Mouse (Mus musculus) layer of hippocampus, adult 11-12 months (tissue): Measurements from ENCODE around the gene Lpin3.

ENCODE experiments used
- DNase-seq: peaks from one replicate; pipeline ENCODE4 v3.0.0; 2022; ENCODE audit warnings: low spot score

The Lpin3 gene

GRCm38 (mm10) chr2:160933890-160934289 lies 53.4 kb downstream of the Lpin3 start:
- DNase-seq = no peak

DNA sequence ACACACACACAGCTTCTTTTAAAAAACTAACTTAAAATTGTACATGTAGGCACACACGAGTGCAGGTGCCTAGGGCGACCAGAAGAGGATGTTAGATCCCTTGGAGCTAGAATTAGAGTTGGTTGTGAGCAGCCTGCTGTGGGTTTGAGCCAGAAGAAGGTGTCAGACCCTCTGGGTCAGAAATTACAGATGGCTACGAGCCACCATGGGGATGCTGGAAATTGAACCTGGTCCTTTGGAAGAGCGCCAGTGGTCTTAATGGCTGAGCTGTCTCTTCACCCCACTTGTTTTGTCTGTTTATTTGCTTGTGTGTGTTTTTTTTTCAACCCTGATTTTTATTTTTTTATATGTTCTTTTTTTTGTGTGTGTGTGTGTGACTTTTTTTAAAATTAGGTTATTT lies 54.0 kb downstream of the Lpin3 start:
- DNase-seq = no peak

DNA sequence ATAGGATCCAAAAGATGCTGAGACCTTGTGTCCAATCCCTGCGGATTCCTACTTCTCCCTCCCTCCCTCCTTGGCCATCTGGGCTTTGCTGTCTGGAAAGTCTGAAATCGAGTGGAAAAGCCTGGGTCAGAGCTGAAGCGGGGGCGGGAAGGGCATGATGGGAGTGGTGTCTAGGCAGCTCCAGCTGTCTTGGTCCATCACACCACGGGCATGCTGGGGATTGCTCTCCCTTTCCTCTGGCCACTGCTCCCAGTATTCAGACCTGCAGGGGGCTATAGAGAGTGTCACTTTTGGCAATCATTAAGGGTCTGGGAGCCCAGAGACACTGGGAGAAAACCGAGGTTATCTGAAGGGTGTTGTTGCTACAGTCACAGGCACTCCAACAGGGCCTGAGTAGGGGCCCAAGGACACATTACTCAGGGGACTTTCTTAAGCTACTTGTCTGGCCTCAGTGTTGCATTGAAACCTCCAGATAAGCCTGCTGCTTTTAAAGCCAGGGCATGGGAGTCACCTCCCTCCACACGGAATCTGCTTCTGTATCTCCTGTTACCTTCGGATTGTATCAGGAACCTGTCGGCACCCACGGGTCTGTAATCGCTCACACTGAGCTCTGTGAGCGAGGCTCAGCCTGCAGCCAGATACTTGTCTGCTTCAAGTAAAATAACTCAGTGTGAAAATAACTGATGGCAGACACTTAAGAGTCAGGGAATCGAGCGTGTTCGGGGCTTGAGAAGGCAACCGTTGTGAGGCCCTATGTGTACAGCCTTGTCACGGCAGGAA lies 60.6 kb downstream of the Lpin3 start:
- no peak for DNase-seq

GRCm38 (mm10) chr2:160942443-160942842 lies 62.0 kb downstream of the Lpin3 start:
- DNase-seq = no peak

DNA sequence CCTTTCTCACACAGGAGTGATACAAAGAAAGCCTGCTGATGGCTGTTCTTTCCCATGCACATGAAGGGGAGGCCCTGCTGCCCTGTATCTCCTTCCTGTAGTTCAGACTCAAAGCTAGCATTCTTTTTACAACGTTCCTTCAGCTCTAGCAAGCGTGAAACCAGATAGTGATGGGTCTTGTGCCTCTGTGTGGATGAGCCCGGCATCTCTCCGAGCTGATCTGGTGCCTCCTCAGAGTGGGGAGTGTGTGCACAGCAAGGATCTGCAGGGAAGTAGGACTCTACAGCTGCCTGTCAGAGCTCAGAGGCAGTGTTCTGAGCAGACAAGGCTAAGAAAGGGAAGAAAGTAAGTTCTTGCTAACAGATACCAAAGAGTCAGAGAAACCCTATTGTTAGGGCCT lies 71.1 kb downstream of the Lpin3 start:
- no peak for DNase-seq

GRCm38 (mm10) chr2:160953131-160953873 lies 72.8 kb downstream of the Lpin3 start:
- no peak for DNase-seq

DNA sequence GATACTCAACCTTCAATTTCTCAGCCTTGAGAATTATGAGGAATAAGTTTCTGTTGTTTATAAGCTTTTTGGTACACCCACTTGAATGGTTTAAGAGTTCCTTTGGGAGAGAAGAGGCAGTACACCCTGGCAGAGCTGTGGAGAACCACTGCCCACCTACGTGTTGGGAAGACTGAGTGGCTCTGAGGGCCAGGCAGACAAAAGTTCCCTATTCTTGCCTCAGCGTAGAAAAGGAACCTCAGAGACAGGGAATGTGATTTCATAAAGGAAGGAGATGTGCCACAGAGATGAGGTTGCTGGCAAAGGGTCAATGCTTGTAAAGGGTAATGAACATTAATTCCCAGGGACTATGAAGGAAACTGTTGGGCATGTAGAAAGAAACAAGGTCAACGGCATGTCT lies 74.1 kb downstream of the Lpin3 start:
- DNase-seq = no peak

DNA sequence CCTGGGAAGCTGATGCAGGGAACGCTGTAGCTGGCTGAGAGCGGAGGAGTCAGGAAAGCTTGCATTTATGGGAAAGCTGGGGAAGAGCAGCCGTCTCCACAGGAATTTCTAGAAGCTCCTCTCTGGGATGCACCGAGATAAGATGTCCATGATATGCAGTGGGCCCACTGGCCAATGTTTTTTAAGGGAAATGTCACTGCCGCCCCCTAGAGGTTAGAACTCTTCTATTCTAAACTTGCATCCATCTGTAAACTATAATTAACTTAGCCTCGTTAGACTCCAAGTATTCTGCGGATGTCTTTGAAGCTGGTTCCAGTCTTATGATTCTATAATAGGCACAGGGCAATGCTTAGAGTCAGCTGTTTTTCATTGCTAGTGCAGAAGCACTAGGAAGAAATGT lies 74.9 kb downstream of the Lpin3 start:
- DNase-seq = peak; percentile 54
